10 mouse cellular contexts compared by ENCODE assay signal in the genomic region with DNA sequence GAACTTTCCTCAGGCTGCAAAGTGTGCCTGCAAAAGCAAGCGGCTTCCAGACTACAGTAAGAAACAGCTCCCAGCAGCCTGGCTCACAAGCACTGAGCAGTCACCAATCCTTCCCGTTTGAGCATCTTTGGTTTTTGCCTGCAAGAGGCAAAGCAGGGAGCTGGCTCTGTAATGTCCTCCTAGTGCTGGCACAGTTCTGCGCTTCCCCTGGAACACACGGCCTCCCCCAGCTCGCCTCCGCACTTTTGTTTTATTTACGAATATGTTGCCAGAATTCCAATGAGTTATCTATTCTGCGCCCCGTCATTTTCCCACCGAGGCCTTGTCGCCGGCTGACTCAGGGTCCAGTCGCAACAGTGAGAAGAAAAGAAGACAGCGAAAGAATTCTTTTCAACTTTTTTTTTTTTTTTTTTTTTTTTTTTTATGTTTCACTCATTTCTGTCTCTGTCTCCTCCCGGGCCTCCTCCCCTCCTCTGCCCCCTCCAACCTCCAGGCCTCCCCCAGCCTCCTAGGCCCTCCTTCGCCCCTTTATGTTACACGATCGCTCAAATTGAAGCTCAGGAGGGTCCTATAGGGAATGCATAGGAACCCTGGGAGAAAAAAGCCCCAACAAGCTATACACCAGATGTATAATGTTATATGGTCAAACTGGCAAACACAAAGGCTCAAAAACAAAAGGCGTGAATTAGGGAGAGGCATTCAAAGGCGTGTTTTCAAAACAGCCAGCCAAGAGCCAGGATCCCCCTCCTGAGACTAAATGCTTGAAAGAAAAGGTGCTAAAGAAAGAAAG. TPM values are rescaled to one million over a fixed set of nuclear protein-coding genes. Genes with fewer than 3 reads are reported as not detected.
DNase-seq lines count a peak whose midpoint lies in the region; ATAC-seq and TF ChIP-seq lines count a peak whose summit lies in the region.
"Had no signal": no experiment of that assay in that cellular context is flagged by ENCODE, and none has a peak within 500 bp of the region (broad histone marks: within the 10 kb centered on the region; RNA-seq: fewer than 3 reads in every experiment).

No protein-coding gene starts in this region.

- no peak overlapping the region; the same call in 1 of the 2 replicates for H3K9ac ChIP-seq in hindbrain, postnatal 0 days (replicated peaks; ENCODE audit: low read length)
- H3K9ac ChIP-seq in midbrain, embryonic 14.5 days (replicated peaks; ENCODE audit: low read length), result no peak overlapping the region

- 0 out of 2 replicates have a peak, but pooled peaks cover 4% of the 10 kb centered on the region for H3K4me1 ChIP-seq in hindbrain, postnatal 0 days (ENCODE audit: insufficient read depth, low read length)
- peaks cover 6% of the 10 kb centered on the region; the same call in 1 of the 2 replicates for H3K4me1 ChIP-seq in midbrain, embryonic 14.5 days (ENCODE audit: control insufficient read depth, insufficient read depth, low read length)

- ATAC-seq in hindbrain, postnatal 0 days, result peak; percentile 83
- ATAC-seq in midbrain, embryonic 14.5 days (ENCODE audit: low FRiP score, low TSS enrichment), result peak; percentile 68

- intact Hi-C loops in left cerebral cortex, postnatal 4 days (cut with DNase I), result loop anchor here (5.0 kb wide), 2 partner anchors 484 to 1016 kb away; partner anchors contain the start of gene Nr2f2

- no peaks in the 10 kb centered on the region for H3K9me3 ChIP-seq in hindbrain, postnatal 0 days (ENCODE audit: low read length)
- H3K9me3 ChIP-seq in midbrain, embryonic 14.5 days (ENCODE audit: control insufficient read depth, low read length), result no peaks in the 10 kb centered on the region

- no peak for TF ChIP-seq CTCF in hindbrain, postnatal 0 days (IDR thresholded peaks at IDR 0.05; ENCODE audit: low read depth)

- H3K27ac ChIP-seq in hindbrain, postnatal 0 days, result peak overlapping the region; percentile 65
- peak overlapping the region; percentile 66 for H3K27ac ChIP-seq in midbrain, embryonic 14.5 days (replicated peaks; ENCODE audit: low read depth, low read length)

- DNase-seq in ovary, adult 18-20 months (ENCODE audit: low spot score), result peak; percentile 75
- no peak for DNase-seq in ovary, postnatal 10 days (ENCODE audit: low spot score)
- DNase-seq in frontal cortex, postnatal 36 days (ENCODE audit: low spot score in 2 of 2), result peak; percentile 6 to 28
- peak; percentile 70 for DNase-seq in hindbrain, postnatal 0 days (ENCODE audit: low spot score)
- peak; percentile 35 for DNase-seq in left cerebral cortex, postnatal 4 days
- peak; percentile 78 for DNase-seq in midbrain, embryonic 14.5 days
- DNase-seq in yolk sac, embryonic 10.5 days (ENCODE audit: low spot score), result peak; percentile 26
- DNase-seq in thymus, postnatal 36 days, result no peak

- WGBS in hindbrain, postnatal 0 days, result 20% methylated on average over 20 of the region's 20 CpGs
- WGBS in midbrain, embryonic 14.5 days, result 4% methylated on average over 20 of the region's 20 CpGs

- H3K27me3 ChIP-seq in hindbrain, postnatal 0 days (ENCODE audit: insufficient read depth, low read length), result no peaks in the 10 kb centered on the region
- peaks cover 6% of the 10 kb centered on the region for H3K27me3 ChIP-seq in midbrain, embryonic 14.5 days (ENCODE audit: control insufficient read depth, insufficient read depth, low read length)

- peak overlapping the region; percentile 43 for H3K4me2 ChIP-seq in hindbrain, postnatal 0 days (ENCODE audit: low read depth, low read length)
- H3K4me2 ChIP-seq in midbrain, embryonic 14.5 days (ENCODE audit: low read length), result peak overlapping the region; percentile 36

- H3K4me3 ChIP-seq in hindbrain, postnatal 0 days (ENCODE audit: low read length), result peak overlapping the region; percentile 11; the same call in 1 of the 2 replicates
- H3K4me3 ChIP-seq in midbrain, embryonic 14.5 days (replicated peaks; ENCODE audit: low read depth, low read length), result no peak overlapping the region

- no peaks in the 10 kb centered on the region for H3K36me3 ChIP-seq in hindbrain, postnatal 0 days (ENCODE audit: insufficient read depth, low read length)
- no peaks in the 10 kb centered on the region for H3K36me3 ChIP-seq in midbrain, embryonic 14.5 days (ENCODE audit: control insufficient read depth, insufficient read depth, low read length)

RNA-seq across cellular contexts. Expression of gene Gm10295, which starts 32.3 kb away (rescaled TPM):
- total RNA-seq in hindbrain, postnatal 0 days (2014; rRNA removed), result not detected in 2 replicates
- not detected in 2 replicates for polyA plus RNA-seq in hindbrain, postnatal 0 days (2015; fragmentation: Nextera tagmentation; extraction: Ambion mirVana)
- not detected for total RNA-seq in left cerebral cortex, postnatal 4 days (2021)
- polyA plus RNA-seq in midbrain, embryonic 14.5 days (2014; fragmentation: Nextera tagmentation; extraction: Ambion mirVana), result not detected in 2 replicates
- total RNA-seq: MEL had no signal
- polyA plus RNA-seq: frontal cortex, adult 2 months had no signal

Comparison
In these comparisons a context has a peak if more than half of its experiments do, and no peak if none do; other contexts are left out.
1. DNase-seq: peak in ovary, adult 18-20 months (single experiment), frontal cortex, postnatal 36 days (2 of 2), hindbrain, postnatal 0 days (single experiment), left cerebral cortex, postnatal 4 days (single experiment), midbrain, embryonic 14.5 days (single experiment) and yolk sac, embryonic 10.5 days (single experiment); none in ovary, postnatal 10 days (single experiment) and thymus, postnatal 36 days (0 of 2).